Mouse (Mus musculus) left cerebral cortex, adult 8-10 months (tissue): ENCODE data around the gene Gap43. TPM values are rescaled to one million over a fixed set of nuclear protein-coding genes. Genes with fewer than 3 reads are reported as not detected.

Source experiments
- microRNA-seq, 2 experiments: library from miRNA; unstranded; fragments of <30 nt; microRNA quantifications; one replicate each; pipeline ENCODE4 v1.2.0; 2022
- total RNA-seq, 4 experiments: library from RNA; stranded (reverse); gene quantifications; 2 replicates each; pipeline ENCODE4 v1.2.4; 2022

The Gap43 gene
- total RNA-seq, 4 experiments from 2014 or later = 291 to 337 (median 334) TPM

Small RNA genes lying within 50 kb of the gene (microRNA-seq; reads per million reads assigned to microRNA genes)
- 93.5 to 95.9 reads per million in 2 experiments for gene Mir6540
